Mouse (Mus musculus) hematopoietic stem cell, adult 5-6 weeks (primary cell): ENCODE results near the gene Npb. TPM values are rescaled to one million over a fixed set of nuclear protein-coding genes. Genes with fewer than 3 reads are reported as not detected.
A peak's percentile ranks its signal among the peaks of the same experiment; 100 is the strongest.

Experiments
- ATAC-seq, 2 experiments: fragments of 125-278 bp in 1 of 2; replicated peaks in 1 of 2; 2 replicates each; pipeline ENCODE4 v1.8.0; 2016 to 2017; ENCODE audit warnings: inconsistent platforms in 2 of 2, mild to moderate bottlenecking in 2 of 2, moderate number of reproducible peaks in 2 of 2, low read depth in 1 of 2, moderate TSS enrichment in 1 of 2; ENCODE audit not compliant: low FRiP score in 2 of 2, poor library complexity in 2 of 2, severe bottlenecking in 2 of 2, insufficient read depth in 1 of 2, low TSS enrichment in 1 of 2
- total RNA-seq: library from RNA; stranded (forward); fragments of 172-1452, 232-1000 nt; gene quantifications from 2 replicates; pipeline ENCODE4 v1.2.3, GENCODE M21; 2017

The Npb gene
- total RNA-seq, 1 experiment from 2014 or later, result not detected

GRCm38 (mm10) chr11:120642939-120643600 lies 34.8 kb downstream of the Npb start:
- peak in 1 of 2 experiments; percentile 33; a peak in 1 of 4 replicates for ATAC-seq

GRCm38 (mm10) chr11:120643601-120643987 lies 35.3 kb downstream of the Npb start, which contains the start of gene Pycr1:
Gene Pycr1, minus strand, starts transcription at chr11:120643769.
- peak; percentile 96 to 99 for ATAC-seq

GRCm38 (mm10) chr11:120647047-120647830 lies 39.0 kb downstream of the Npb start:
- no peak for ATAC-seq

GRCm38 (mm10) chr11:120648001-120648476 lies 39.8 kb downstream of the Npb start, which contains the start of gene Myadml2:
Gene Myadml2, minus strand, starts transcription at chr11:120648158.
- no peak for ATAC-seq

- no peak for ATAC-seq
Measured at GRCm38 (mm10) chr11:120651872-120652271, 43.6 kb downstream of the Npb start.

- no peak for ATAC-seq
Measured at GRCm38 (mm10) chr11:120654741-120655140, 46.5 kb downstream of the Npb start.

- ATAC-seq, result no peak
Measured at GRCm38 (mm10) chr11:120657301-120657700, 49.0 kb downstream of the Npb start.

Other genes with a start within 250 kb of the Npb start
- 0.15 TPM in 1 of 2 replicates, not detected in the other for gene Fscn2, start 246.9 kb upstream of the Npb start, total RNA-seq
- gene Faap100, start 229.7 kb upstream of the Npb start, total RNA-seq, result 9.9 and 20.1 TPM in 2 replicates
- gene Nploc4, start 170.8 kb upstream of the Npb start, total RNA-seq, result 30.3 and 43.1 TPM in 2 replicates
- gene Tspan10, start 165.8 kb upstream of the Npb start, total RNA-seq, result not detected in 2 replicates
- gene Pde6g, start 155.0 kb upstream of the Npb start, total RNA-seq, result not detected in 2 replicates
- gene Oxld1, start 150.4 kb upstream of the Npb start, total RNA-seq, result 10.2 and 12.0 TPM in 2 replicates
- 58.3 and 96.4 TPM in 2 replicates for gene Ccdc137, start 150.4 kb upstream of the Npb start, total RNA-seq
- 12.8 and 24.0 TPM in 2 replicates for gene Arl16, start 140.9 kb upstream of the Npb start, total RNA-seq
- gene Mrpl12, start 123.9 kb upstream of the Npb start, total RNA-seq, result 63.4 and 112 TPM in 2 replicates
- 10.8 and 11.4 TPM in 2 replicates for gene Slc25a10, start 116.6 kb upstream of the Npb start, total RNA-seq
- not detected in 2 replicates for gene Gcgr, start 77.8 kb upstream of the Npb start, total RNA-seq
- 11.6 and 21.4 TPM in 2 replicates for gene Mcrip1, start 58.8 kb upstream of the Npb start, total RNA-seq
- gene Ppp1r27, start 57.3 kb upstream of the Npb start, total RNA-seq, result not detected in 2 replicates
- 384 and 534 TPM in 2 replicates for gene P4hb, start 35.2 kb upstream of the Npb start, total RNA-seq
- 110 and 120 TPM in 2 replicates for gene Arhgdia, start 26.9 kb upstream of the Npb start, total RNA-seq
- 110 and 227 TPM in 2 replicates for gene Alyref, start 10.1 kb upstream of the Npb start, total RNA-seq
- gene Anapc11, start 10.1 kb upstream of the Npb start, total RNA-seq, result 18.1 and 32.6 TPM in 2 replicates
- gene Pcyt2, start 9.5 kb downstream of the Npb start, total RNA-seq, result 38.6 and 41.7 TPM in 2 replicates
- gene Sirt7, start 16.8 kb downstream of the Npb start, total RNA-seq, result 52.4 and 56.7 TPM in 2 replicates
- gene Mafg, start 25.1 kb downstream of the Npb start, total RNA-seq, result 18.1 and 33.2 TPM in 2 replicates
- gene Pycr1, start 35.3 kb downstream of the Npb start, total RNA-seq, result 0.88 and 2.1 TPM in 2 replicates
- 0.94 TPM in 1 of 2 replicates, not detected in the other for gene Myadml2, start 39.7 kb downstream of the Npb start, total RNA-seq
- gene Notum, start 52.7 kb downstream of the Npb start, total RNA-seq, result not detected in 2 replicates
- 37.1 and 48.8 TPM in 2 replicates for gene Aspscr1, start 64.5 kb downstream of the Npb start, total RNA-seq
- 58.2 and 91.7 TPM in 2 replicates for gene Cenpx, start 105.3 kb downstream of the Npb start, total RNA-seq
- 34.2 and 34.5 TPM in 2 replicates for gene Lrrc45, start 105.4 kb downstream of the Npb start, total RNA-seq
- not detected in 2 replicates for gene Rac3, start 113.0 kb downstream of the Npb start, total RNA-seq
- 12.5 and 21.0 TPM in 2 replicates for gene Dcxr, start 118.8 kb downstream of the Npb start, total RNA-seq
- gene Cbr2, start 123.6 kb downstream of the Npb start, total RNA-seq, result not detected in 2 replicates
- gene Hmga1b, start 154.3 kb downstream of the Npb start, total RNA-seq, result 10.3 and 10.5 TPM in 2 replicates
- gene Rfng, start 175.7 kb downstream of the Npb start, total RNA-seq, result 2.6 and 4.0 TPM in 2 replicates
- 58.1 and 67.2 TPM in 2 replicates for gene Gps1, start 175.8 kb downstream of the Npb start, total RNA-seq
- 28.9 and 38.7 TPM in 2 replicates for gene Dus1l, start 187.9 kb downstream of the Npb start, total RNA-seq
- gene Fasn, start 216.1 kb downstream of the Npb start, total RNA-seq, result 26.1 and 46.4 TPM in 2 replicates